Mouse (Mus musculus): ENCODE results near the gene Card10. TPM values are rescaled to one million over a fixed set of nuclear protein-coding genes. Genes with fewer than 3 reads are reported as not detected.

Gene Card10
- polyA plus RNA-seq, 1 experiment from 2014 or later, result 2.6 TPM

- H3K4me2 ChIP-seq, result no peak overlapping the region
- H3K9me3 ChIP-seq, result no peaks in the 10 kb centered on the region
- no peak overlapping the region for H3K27ac ChIP-seq (replicated peaks)
- H3K36me3 ChIP-seq, result no peaks in the 10 kb centered on the region
- H3K4me1 ChIP-seq (replicated peaks), result peaks cover 13% of the 10 kb centered on the region
- no peak for ATAC-seq (ENCODE audit: low FRiP score, low read depth)
- WGBS, result 68% methylated on average over 12 of the region's 12 CpGs
- H3K27me3 ChIP-seq, result no peaks in the 10 kb centered on the region
- H3K9ac ChIP-seq, result no peak overlapping the region
- H3K4me3 ChIP-seq, result no peak overlapping the region
These were observed 11.9 kb downstream of the Card10 start for GRCm38 (mm10) chr15:78790990-78791389.

- H3K9me3 ChIP-seq, result no peaks in the 10 kb centered on the region
- no peaks in the 10 kb centered on the region for H3K36me3 ChIP-seq
- H3K4me3 ChIP-seq, result no peak overlapping the region
- no peaks in the 10 kb centered on the region for H3K27me3 ChIP-seq
- WGBS, result 67% methylated on average over 4 of the region's 4 CpGs
- 0 out of 2 replicates have a peak, but pooled peaks cover 12% of the 10 kb centered on the region for H3K4me1 ChIP-seq (replicated peaks)
- ATAC-seq (ENCODE audit: low FRiP score, low read depth), result no peak
- no peak overlapping the region for H3K27ac ChIP-seq (replicated peaks)
- no peak overlapping the region for H3K4me2 ChIP-seq
- no peak overlapping the region for H3K9ac ChIP-seq
These were observed 12.4 kb downstream of the Card10 start for GRCm38 (mm10) chr15:78790451-78790850.

GRCm38 (mm10) chr15:78789721-78790323 lies 13.0 kb downstream of the Card10 start:
- H3K27ac ChIP-seq (replicated peaks), result no peak overlapping the region
- WGBS, result 84% methylated on average over 13 of the region's 13 CpGs
- no peaks in the 10 kb centered on the region for H3K36me3 ChIP-seq
- no peak overlapping the region for H3K9ac ChIP-seq
- no peaks in the 10 kb centered on the region for H3K27me3 ChIP-seq
- no peaks in the 10 kb centered on the region for H3K9me3 ChIP-seq
- 0 out of 2 replicates have a peak, but pooled peaks cover 12% of the 10 kb centered on the region for H3K4me1 ChIP-seq (replicated peaks)
- no peak for ATAC-seq (ENCODE audit: low FRiP score, low read depth)
- no peak overlapping the region for H3K4me3 ChIP-seq
- H3K4me2 ChIP-seq, result no peak overlapping the region

- Histone ChIP-seq H3K9me3 (no peaks in the 10 kb centered on the region), H3K4me2 (no peak overlapping the region), H3K27me3 (no peaks in the 10 kb centered on the region), H3K4me3 (no peak overlapping the region), H3K4me1 (replicated peaks) (0 out of 2 replicates have a peak, but pooled peaks cover 12% of the 10 kb centered on the region), H3K27ac (replicated peaks) (no peak overlapping the region; the same call in 1 of the 2 replicates), H3K9ac (no peak overlapping the region), H3K36me3 (no peaks in the 10 kb centered on the region)
- 73% methylated on average over 3 of the region's 3 CpGs for WGBS
- ATAC-seq (ENCODE audit: low FRiP score, low read depth), result no peak
These were observed 14.8 kb downstream of the Card10 start for GRCm38 (mm10) chr15:78788042-78788441.

GRCm38 (mm10) chr15:78787287-78787856 lies 15.5 kb downstream of the Card10 start:
- no peak for ATAC-seq (ENCODE audit: low FRiP score, low read depth)
- Histone ChIP-seq H3K4me3 (no peak overlapping the region), H3K27me3 (no peaks in the 10 kb centered on the region), H3K36me3 (no peaks in the 10 kb centered on the region), H3K4me1 (replicated peaks) (0 out of 2 replicates have a peak, but pooled peaks cover 12% of the 10 kb centered on the region), H3K27ac (replicated peaks) (no peak overlapping the region), H3K9me3 (no peaks in the 10 kb centered on the region), H3K9ac (no peak overlapping the region), H3K4me2 (no peak overlapping the region)
- WGBS, result 70% methylated on average over 9 of the region's 9 CpGs

GRCm38 (mm10) chr15:78786411-78786818 lies 16.4 kb downstream of the Card10 start:
- Histone ChIP-seq H3K9me3 (no peaks in the 10 kb centered on the region), H3K27ac (replicated peaks) (peak overlapping the region; percentile 22; the same call in 1 of the 2 replicates), H3K4me2 (no peak overlapping the region), H3K27me3 (no peaks in the 10 kb centered on the region), H3K4me3 (no peak overlapping the region), H3K9ac (no peak overlapping the region), H3K4me1 (replicated peaks) (0 out of 2 replicates have a peak, but pooled peaks cover 12% of the 10 kb centered on the region), H3K36me3 (no peaks in the 10 kb centered on the region)
- 68% methylated on average over 9 of the region's 9 CpGs for WGBS
- ATAC-seq (ENCODE audit: low FRiP score, low read depth), result no peak

GRCm38 (mm10) chr15:78785961-78786360 lies 16.9 kb downstream of the Card10 start:
- ATAC-seq (ENCODE audit: low FRiP score, low read depth), result peak; percentile 50; the same call in 1 of the 2 replicates
- Histone ChIP-seq H3K27ac (replicated peaks) (peak overlapping the region; percentile 22; the same call in 1 of the 2 replicates), H3K27me3 (no peaks in the 10 kb centered on the region), H3K4me2 (no peak overlapping the region), H3K4me1 (replicated peaks) (0 out of 2 replicates have a peak, but pooled peaks cover 12% of the 10 kb centered on the region), H3K36me3 (no peaks in the 10 kb centered on the region), H3K9ac (no peak overlapping the region), H3K4me3 (no peak overlapping the region), H3K9me3 (no peaks in the 10 kb centered on the region)
- 26% methylated on average over 7 of the region's 7 CpGs for WGBS

GRCm38 (mm10) chr15:78785258-78785657 lies 17.6 kb downstream of the Card10 start:
- no peak for ATAC-seq (ENCODE audit: low FRiP score, low read depth)
- 91% methylated on average over 7 of the region's 7 CpGs for WGBS

GRCm38 (mm10) chr15:78784520-78784919 lies 18.3 kb downstream of the Card10 start:
- Histone ChIP-seq H3K36me3 (no peaks in the 10 kb centered on the region), H3K4me3 (no peak overlapping the region), H3K9me3 (no peaks in the 10 kb centered on the region), H3K27ac (replicated peaks) (no peak overlapping the region), H3K9ac (no peak overlapping the region), H3K4me2 (no peak overlapping the region), H3K4me1 (replicated peaks) (0 out of 2 replicates have a peak, but pooled peaks cover 12% of the 10 kb centered on the region), H3K27me3 (no peaks in the 10 kb centered on the region)
- WGBS, result 67% methylated on average over 5 of the region's 5 CpGs
- no peak for ATAC-seq (ENCODE audit: low FRiP score, low read depth)

More at GRCm38 (mm10) chr15:78785258-78785657, 17.6 kb downstream of the Card10 start:
- Histone ChIP-seq H3K27ac (replicated peaks) (no peak overlapping the region), H3K36me3 (no peaks in the 10 kb centered on the region), H3K4me2 (no peak overlapping the region), H3K27me3 (no peaks in the 10 kb centered on the region), H3K9ac (no peak overlapping the region), H3K9me3 (no peaks in the 10 kb centered on the region), H3K4me3 (no peak overlapping the region), H3K4me1 (replicated peaks) (0 out of 2 replicates have a peak, but pooled peaks cover 12% of the 10 kb centered on the region)

GRCm38 (mm10) chr15:78782348-78783103 lies 20.3 kb downstream of the Card10 start:
- no peak overlapping the region for H3K4me2 ChIP-seq
- H3K27ac ChIP-seq (replicated peaks), result no peak overlapping the region
- no peaks in the 10 kb centered on the region for H3K27me3 ChIP-seq
- no peak overlapping the region for H3K4me3 ChIP-seq
- no peaks in the 10 kb centered on the region for H3K9me3 ChIP-seq
- no peak overlapping the region for H3K9ac ChIP-seq
- 67% methylated on average over 14 of the region's 14 CpGs for WGBS
- 0 out of 2 replicates have a peak, but pooled peaks cover 13% of the 10 kb centered on the region for H3K4me1 ChIP-seq (replicated peaks)
- ATAC-seq (ENCODE audit: low FRiP score, low read depth), result no peak
- H3K36me3 ChIP-seq, result no peaks in the 10 kb centered on the region

- 85% methylated on average over 7 of the region's 7 CpGs for WGBS
- 0 out of 2 replicates have a peak, but pooled peaks cover 6% of the 10 kb centered on the region for H3K4me1 ChIP-seq (replicated peaks)
- H3K9me3 ChIP-seq, result no peaks in the 10 kb centered on the region
- no peak overlapping the region for H3K27ac ChIP-seq (replicated peaks)
- no peak overlapping the region for H3K9ac ChIP-seq
- H3K36me3 ChIP-seq, result no peaks in the 10 kb centered on the region
- ATAC-seq (ENCODE audit: low FRiP score, low read depth), result no peak
- H3K4me3 ChIP-seq, result no peak overlapping the region
- no peaks in the 10 kb centered on the region for H3K27me3 ChIP-seq
- H3K4me2 ChIP-seq, result no peak overlapping the region
These were observed 21.9 kb downstream of the Card10 start for GRCm38 (mm10) chr15:78780908-78781307.

- no peak for ATAC-seq (ENCODE audit: low FRiP score, low read depth)
- H3K9ac ChIP-seq, result no peak overlapping the region
- 88% methylated on average over 14 of the region's 14 CpGs for WGBS
- no peak overlapping the region for H3K27ac ChIP-seq (replicated peaks)
- H3K4me1 ChIP-seq (replicated peaks), result 0 out of 2 replicates have a peak, but pooled peaks cover 4% of the 10 kb centered on the region
- no peak overlapping the region for H3K4me3 ChIP-seq
- H3K27me3 ChIP-seq, result no peaks in the 10 kb centered on the region
- H3K9me3 ChIP-seq, result no peaks in the 10 kb centered on the region
- H3K36me3 ChIP-seq, result no peaks in the 10 kb centered on the region
- H3K4me2 ChIP-seq, result no peak overlapping the region
These were observed 22.5 kb downstream of the Card10 start for GRCm38 (mm10) chr15:78780359-78780758.
